Mouse (Mus musculus) c-Kit-positive CD71-positive TER-119-positive erythroid progenitor cells, embryonic 14.5 days (primary cell): ENCODE measurements around the gene Ly6g5b.

Experiments
- DNase-seq: peaks from one replicate; pipeline ENCODE4 v3.0.0-alpha.2; 2013; ENCODE audit warnings: low spot score

Ly6g5b gene

GRCm38 (mm10) chr17:35115046-35116019 lies at the start of gene Ly6g5b:
Ly6g5b (minus strand) TSS chr17:35115428.
- peak; percentile 37 for DNase-seq

GRCm38 (mm10) chr17:35164218-35164567 lies 49.0 kb upstream of the Ly6g5b start:
- DNase-seq = no peak

- no peak for DNase-seq
Observed at GRCm38 (mm10) chr17:35163326-35164081, 48.3 kb upstream of the Ly6g5b start.

- no peak for DNase-seq
Observed at GRCm38 (mm10) chr17:35162730-35163129, 47.5 kb upstream of the Ly6g5b start.

- DNase-seq = no peak
Observed at GRCm38 (mm10) chr17:35162121-35162520, 46.9 kb upstream of the Ly6g5b start.

GRCm38 (mm10) chr17:35161421-35161820 lies 46.2 kb upstream of the Ly6g5b start:
- DNase-seq = no peak

GRCm38 (mm10) chr17:35159638-35160037 lies 44.4 kb upstream of the Ly6g5b start:
- DNase-seq = no peak

- no peak for DNase-seq
Observed at GRCm38 (mm10) chr17:35158850-35159593, 43.8 kb upstream of the Ly6g5b start.

GRCm38 (mm10) chr17:35157661-35158175 lies 42.5 kb upstream of the Ly6g5b start:
- DNase-seq = no peak

- DNase-seq = no peak
Observed at GRCm38 (mm10) chr17:35157254-35157653, 42.0 kb upstream of the Ly6g5b start.

GRCm38 (mm10) chr17:35156461-35157200 lies 41.4 kb upstream of the Ly6g5b start:
- DNase-seq = no peak

GRCm38 (mm10) chr17:35155451-35155850 lies 40.2 kb upstream of the Ly6g5b start:
- no peak for DNase-seq

- DNase-seq = no peak
Observed at GRCm38 (mm10) chr17:35154616-35155015, 39.4 kb upstream of the Ly6g5b start.

- DNase-seq = no peak
Observed at GRCm38 (mm10) chr17:35153931-35154330, 38.7 kb upstream of the Ly6g5b start.

GRCm38 (mm10) chr17:35153077-35153476 lies 37.8 kb upstream of the Ly6g5b start:
- DNase-seq = no peak

- no peak for DNase-seq
Observed at GRCm38 (mm10) chr17:35152121-35152520, 36.9 kb upstream of the Ly6g5b start.

- no peak for DNase-seq
Observed at GRCm38 (mm10) chr17:35147922-35148639, 32.9 kb upstream of the Ly6g5b start.

GRCm38 (mm10) chr17:35147348-35147747 lies 32.1 kb upstream of the Ly6g5b start:
- no peak for DNase-seq

- DNase-seq = no peak
Observed at GRCm38 (mm10) chr17:35146139-35146538, 30.9 kb upstream of the Ly6g5b start.

- no peak for DNase-seq
Observed at GRCm38 (mm10) chr17:35141971-35142370, 26.7 kb upstream of the Ly6g5b start.
